Mouse (Mus musculus): ENCODE measurements around the gene Tgif2lx2.
"Not testable (repeated sequence)": the region's sequence is repeated elsewhere in the genome, so short reads cannot be mapped to it uniquely, and the experiment has no call there.

Gene Tgif2lx2

GRCm38 (mm10) chrX:118426927-118427326, at the start of gene Tgif2lx2:
Tgif2lx2 (plus strand) TSS chrX:118427227.
- DNase-seq (ENCODE audit: low spot score in 2 of 2) = not testable (repeated sequence)
